Mouse (Mus musculus): Measurements from ENCODE around the gene Srsf2. TPM values are rescaled to one million over a fixed set of nuclear protein-coding genes. Genes with fewer than 3 reads are reported as not detected.
"Not testable (repeated sequence)": the region's sequence is repeated elsewhere in the genome, so short reads cannot be mapped to it uniquely, and the experiment has no call there.

The Srsf2 gene
- polyA plus RNA-seq, 2 experiments from 2014 or later = 543 to 659 TPM

- ATAC-seq = no peak
Measured at GRCm38 (mm10) chr11:116826550-116827504, 26.1 kb downstream of the Srsf2 start.

- no peak for ATAC-seq
Measured at GRCm38 (mm10) chr11:116825230-116825629, 27.7 kb downstream of the Srsf2 start.

DNA sequence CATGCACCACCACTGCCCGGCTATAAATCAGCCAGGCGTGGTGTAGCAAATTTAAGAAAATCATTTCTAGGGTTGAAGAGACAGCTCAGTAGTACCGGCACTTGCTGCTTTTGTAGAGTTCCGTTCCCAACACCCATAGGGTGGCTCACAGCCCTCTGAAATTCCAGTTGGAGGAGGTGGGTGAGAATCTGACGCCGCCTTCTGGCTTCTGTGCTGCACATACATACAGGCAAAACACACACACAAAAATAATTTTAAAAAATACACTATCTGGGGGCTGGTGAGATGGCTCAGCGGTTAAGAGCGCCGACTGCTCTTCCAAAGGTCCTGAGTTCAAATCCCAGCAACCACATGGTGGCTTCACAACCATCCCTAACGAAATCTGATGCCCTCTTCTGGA lies 29.0 kb downstream of the Srsf2 start:
- not testable (repeated sequence) for ATAC-seq

DNA sequence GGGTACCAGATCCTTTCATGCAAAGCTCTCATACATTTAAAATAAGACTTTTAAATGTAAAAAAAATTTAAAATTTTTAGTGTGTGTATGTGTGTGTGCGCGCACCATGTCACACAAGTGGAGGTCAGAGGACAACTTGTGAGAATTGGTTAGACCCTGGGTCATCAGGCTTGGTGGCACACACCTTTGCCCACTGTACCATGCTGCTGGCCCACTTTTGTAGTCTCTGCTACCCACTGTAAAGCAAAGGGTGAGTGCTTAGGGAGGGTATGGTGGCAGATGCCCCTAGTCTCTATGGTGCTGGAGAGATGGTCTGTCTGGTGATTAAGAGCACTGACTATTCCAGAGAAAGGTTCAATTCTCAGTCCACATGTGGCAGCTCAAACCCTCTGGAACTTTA lies 29.6 kb downstream of the Srsf2 start:
- ATAC-seq = no peak

DNA sequence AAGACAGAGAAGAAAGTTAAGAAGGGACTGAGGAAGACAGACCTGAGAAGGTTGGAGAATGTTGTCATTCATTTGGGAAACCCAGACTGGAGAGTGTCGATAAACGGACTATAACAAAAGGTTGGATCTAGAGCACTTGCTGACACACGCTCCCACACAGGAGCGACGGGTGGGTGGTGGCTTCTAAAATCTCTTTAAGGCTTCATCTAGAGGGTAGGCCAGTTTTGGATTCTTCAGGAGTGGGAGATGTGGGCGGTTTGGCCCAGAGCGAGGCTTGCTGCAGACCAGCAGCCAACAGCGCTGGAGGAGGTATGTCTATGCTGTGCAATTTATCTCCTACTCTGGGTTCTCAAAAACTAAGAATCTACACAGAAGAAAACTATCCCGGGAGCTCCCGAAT lies 30.3 kb downstream of the Srsf2 start:
- ATAC-seq = no peak

- ATAC-seq = no peak
Measured at GRCm38 (mm10) chr11:116822215-116822614, 30.7 kb downstream of the Srsf2 start.

DNA sequence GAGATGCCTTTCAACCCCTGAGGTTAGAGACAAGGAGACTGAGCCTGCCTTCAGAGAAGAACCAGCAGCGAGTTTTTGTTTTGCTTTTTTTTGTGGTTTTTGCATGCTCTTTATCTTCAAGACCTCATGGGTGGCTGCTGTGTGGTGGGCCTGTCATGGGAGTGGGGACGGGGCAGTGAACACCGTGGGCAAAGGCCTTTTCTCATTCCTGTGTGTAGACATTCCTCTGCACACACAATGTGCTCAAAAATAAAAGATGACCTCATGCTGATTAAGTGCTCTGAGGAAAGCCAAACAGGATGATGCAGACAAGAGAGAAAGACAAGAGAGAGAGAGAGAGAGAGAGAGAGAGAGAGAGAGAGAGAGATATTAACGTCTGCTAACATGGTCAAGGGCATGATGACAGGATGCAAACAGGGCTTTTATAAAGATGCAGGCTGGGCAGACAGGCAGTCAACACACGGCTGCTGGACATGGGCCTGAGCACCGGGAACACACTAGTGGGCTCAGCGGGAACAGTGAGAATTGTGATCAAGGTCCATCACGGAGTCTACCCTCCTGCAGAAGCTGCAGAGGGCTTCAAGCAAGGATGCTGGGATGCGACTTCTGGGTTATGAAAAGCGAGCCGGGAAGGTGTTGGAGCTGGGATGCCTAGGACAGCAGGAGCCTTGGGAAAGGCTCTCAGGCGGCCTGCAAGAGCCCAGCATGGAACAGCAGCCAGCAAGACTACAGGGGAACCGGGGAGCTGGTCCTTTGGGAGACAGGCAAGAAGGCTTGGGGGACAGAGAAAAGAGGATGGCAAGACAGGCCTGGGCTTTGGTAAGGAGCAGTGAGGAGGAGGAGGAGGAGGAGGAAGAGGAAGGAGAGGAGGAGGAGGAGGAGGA lies 31.6 kb downstream of the Srsf2 start:
- ATAC-seq = no peak

DNA sequence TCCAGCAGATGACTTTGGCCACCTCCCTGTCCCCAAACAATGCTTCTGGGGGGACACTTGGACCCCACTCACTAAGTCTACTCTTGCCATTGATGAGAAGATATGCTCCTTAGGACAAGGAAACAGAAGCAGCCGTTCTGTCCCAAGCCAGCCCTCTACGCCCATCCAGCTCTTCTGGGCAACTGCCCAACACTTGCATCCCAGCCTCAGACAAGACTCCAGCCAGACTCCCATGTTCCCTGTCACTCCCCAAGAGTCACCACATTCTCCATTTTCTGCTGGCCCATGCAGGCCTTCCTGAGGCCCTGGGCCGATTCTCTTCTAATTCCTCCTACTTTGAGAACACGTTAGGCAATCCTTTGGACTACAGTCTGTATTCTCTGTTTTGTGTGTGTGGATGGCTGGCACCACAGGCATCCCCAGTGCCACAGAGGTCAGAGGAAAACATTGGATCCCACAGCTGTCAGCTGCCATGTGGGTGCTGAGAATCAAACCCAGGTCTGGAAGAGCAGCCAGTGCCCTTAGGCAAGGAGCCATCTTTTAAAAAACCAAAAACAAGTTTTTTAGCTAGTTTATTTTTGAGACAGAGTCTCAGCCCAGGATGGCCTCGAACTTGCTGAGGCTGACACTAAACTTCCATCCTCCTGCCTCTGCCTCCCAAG lies 32.8 kb downstream of the Srsf2 start:
- ATAC-seq = no peak

GRCm38 (mm10) chr11:116818722-116819121 lies 34.2 kb downstream of the Srsf2 start:
- no peak for ATAC-seq

- no peak for ATAC-seq
Measured at GRCm38 (mm10) chr11:116817567-116817966, 35.3 kb downstream of the Srsf2 start.

DNA sequence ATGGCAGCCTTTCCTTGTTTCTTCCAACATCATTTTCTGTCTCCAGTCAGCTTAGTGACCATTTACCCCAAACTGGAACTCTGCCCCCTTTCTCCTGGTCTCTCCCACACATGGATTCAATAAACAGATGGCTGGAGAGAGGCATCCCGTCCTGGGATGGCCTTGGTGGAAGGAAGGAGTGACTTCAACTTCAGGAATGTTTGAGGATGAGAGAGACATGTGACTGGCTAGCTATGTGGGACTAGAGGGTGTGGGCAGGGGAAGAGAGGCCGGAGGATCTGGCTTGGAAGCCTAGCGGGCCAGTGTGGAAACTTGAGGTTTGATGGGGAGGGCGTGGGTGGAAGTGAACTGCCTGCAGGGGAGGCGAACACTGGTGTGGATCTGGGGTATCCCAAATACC lies 36.1 kb downstream of the Srsf2 start:
- no peak for ATAC-seq

DNA sequence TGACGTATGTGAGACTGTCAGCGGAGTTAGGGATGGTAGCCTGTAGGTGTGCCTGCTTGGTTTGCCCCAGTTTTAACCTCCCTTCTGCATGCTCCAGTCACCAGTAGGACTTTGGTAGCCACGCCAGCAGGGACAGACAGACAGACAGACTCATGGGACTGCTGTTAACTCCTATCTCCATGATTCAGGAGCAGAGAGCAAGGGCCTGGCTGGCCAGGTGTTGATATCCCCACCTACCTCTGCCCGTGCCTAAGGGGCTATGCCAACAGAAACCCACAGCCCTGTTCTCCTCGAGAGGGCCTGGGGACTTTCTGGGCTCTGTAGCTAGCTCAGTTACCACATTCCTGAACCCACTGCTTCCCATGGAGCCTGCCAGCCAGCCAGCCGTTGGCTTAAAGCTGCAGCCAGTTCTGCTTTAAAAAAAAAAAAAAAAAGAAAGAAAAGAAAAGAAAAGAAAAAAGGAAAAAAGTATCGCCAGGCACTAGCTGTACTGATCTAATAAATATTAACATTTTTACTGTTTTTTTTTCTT lies 37.9 kb downstream of the Srsf2 start:
- ATAC-seq = no peak

DNA sequence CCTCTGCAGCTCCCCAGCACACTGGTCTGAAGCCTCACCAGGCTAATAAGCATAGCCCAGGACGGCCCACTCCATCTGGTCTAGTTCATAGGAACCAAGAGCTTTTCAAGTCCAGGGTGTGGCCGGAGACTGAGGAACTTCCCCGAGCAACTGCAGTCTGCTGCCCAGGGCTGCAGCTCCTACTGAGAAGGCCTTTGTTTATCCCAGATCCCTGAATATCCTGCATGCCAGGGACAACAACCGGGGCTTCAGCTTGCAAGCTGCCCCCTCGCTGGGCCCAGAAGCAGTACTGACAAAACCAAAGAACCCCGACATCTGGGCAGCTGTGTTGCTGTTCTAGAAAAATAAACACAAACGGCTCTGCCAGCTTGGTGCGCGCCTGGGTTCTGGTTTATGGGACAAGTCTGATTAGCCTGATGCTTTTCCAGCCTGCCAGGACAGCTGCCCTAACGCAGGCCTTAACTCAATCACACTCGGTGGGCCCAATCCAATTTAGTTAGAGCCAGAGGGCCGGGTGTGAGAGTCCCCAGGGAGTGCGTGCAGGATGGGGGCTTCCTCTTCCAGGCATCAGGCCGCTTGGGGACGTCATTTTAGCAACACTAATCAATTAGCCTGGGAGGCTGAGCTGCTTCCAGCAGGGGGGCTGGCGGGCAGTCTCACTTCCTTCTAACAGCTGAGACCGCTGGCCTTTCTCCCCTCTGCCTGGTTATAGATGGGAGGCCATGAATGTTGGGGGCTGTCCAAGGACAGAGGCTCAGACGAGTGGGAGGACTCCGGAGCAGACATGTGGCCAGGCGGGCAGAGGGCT lies 38.6 kb downstream of the Srsf2 start:
- ATAC-seq = no peak

GRCm38 (mm10) chr11:116813610-116814009 lies 39.3 kb downstream of the Srsf2 start:
- no peak for ATAC-seq

DNA sequence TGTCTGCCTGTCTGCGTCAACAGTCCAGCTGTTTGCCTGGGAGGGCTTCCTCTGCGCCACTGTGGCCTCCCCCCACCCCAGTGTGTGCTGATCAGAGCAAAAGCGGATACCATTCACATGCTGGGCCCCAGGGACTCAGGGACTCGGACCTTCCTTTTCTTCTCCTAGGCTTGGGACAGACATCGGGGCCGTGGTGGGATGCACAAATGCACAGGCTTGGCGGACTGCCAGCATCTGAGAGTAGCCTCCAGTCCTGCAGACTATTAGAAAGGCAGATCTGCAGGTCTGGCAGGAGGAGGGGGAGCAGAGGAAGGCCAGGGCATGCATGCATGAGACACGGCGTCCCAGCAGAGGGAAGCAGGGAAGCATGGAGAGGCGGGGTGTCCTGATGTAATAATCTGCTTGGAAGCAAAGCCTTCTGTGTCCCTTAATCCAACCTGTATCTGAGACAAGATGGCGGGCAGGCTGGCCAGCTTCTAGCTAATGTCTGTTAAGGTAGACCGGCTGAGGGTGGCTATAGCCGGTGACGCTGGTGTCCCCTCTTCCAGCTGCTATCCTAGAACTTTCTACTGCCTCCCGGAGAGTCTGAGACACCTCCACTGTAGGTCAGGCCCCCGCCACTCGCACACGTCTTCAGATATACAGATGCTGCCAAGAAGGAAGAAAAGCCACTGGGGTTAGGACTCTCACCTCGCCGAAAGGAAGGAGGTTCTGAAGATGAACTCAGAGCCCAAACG lies 39.9 kb downstream of the Srsf2 start:
- no peak for ATAC-seq

- peak; percentile 86 for ATAC-seq
Measured at GRCm38 (mm10) chr11:116810983-116811901, 41.7 kb downstream of the Srsf2 start.

GRCm38 (mm10) chr11:116810528-116810927 lies 42.4 kb downstream of the Srsf2 start:
- ATAC-seq = no peak

- ATAC-seq = no peak
Measured at GRCm38 (mm10) chr11:116809520-116809919, 43.4 kb downstream of the Srsf2 start.

DNA sequence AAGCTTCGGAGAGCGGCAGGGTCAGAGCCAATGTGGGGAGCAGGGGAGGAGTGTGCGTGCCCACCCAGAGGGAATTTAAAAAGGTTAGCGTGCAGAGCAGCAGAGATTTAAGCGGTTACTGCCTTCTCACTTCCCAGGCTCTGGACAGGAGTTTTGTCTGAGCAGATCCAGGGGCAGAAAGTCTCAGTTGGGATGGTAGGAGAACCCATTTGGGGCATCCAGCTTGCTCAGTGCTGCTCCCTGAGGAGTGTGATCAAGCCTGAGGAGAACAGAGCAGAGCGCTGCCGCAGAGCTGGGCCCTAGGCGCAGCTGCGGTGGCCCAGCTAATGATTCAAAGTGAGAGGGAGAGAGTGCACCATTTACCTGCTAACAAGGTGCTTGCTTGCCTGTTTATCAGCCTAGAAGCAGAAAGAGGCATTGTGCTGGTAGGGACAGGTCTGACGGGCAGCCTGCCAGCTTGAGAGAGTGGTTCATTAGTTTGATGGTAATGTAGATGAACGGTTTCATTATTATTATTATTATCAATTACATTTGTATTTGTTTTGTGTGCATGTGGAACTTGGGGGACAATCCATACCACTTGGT lies 44.0 kb downstream of the Srsf2 start:
- no peak for ATAC-seq
